Mouse (Mus musculus) cerebellum, adult 9-10 months (tissue): ENCODE results near the gene Mapk6.

Source experiments
- DNase-seq: peaks from one replicate; pipeline ENCODE4 v3.0.0; 2022

The Mapk6 gene

GRCm38 (mm10) chr9:75424358-75425150 is 14.7 kb upstream of the Mapk6 start:
- no peak for DNase-seq

GRCm38 (mm10) chr9:75423683-75424082 is 13.9 kb upstream of the Mapk6 start:
- DNase-seq = no peak

GRCm38 (mm10) chr9:75422251-75422691 is 12.5 kb upstream of the Mapk6 start:
- DNase-seq = no peak

GRCm38 (mm10) chr9:75414204-75414603 is 4.4 kb upstream of the Mapk6 start:
- no peak for DNase-seq

GRCm38 (mm10) chr9:75413206-75413605 is 3.4 kb upstream of the Mapk6 start:
- no peak for DNase-seq

- DNase-seq = peak; percentile 51
These were observed 1.8 kb upstream of the Mapk6 start for GRCm38 (mm10) chr9:75411584-75411983.

- peak; percentile 65 for DNase-seq
These were observed 1.2 kb upstream of the Mapk6 start for GRCm38 (mm10) chr9:75410868-75411487.

- DNase-seq = peak; percentile 79
These were observed 564 bp downstream of the Mapk6 start for GRCm38 (mm10) chr9:75409031-75409851.

- DNase-seq = no peak
These were observed 1.5 kb downstream of the Mapk6 start for GRCm38 (mm10) chr9:75408204-75408826.

GRCm38 (mm10) chr9:75407803-75408202 is 2.0 kb downstream of the Mapk6 start:
- no peak for DNase-seq

- no peak for DNase-seq
These were observed 3.7 kb downstream of the Mapk6 start for GRCm38 (mm10) chr9:75406121-75406520.

GRCm38 (mm10) chr9:75403520-75403919 is 6.3 kb downstream of the Mapk6 start:
- no peak for DNase-seq

- peak; percentile 5 for DNase-seq
These were observed 8.0 kb downstream of the Mapk6 start for GRCm38 (mm10) chr9:75401593-75402504.

- DNase-seq = peak; percentile 45
These were observed 9.2 kb downstream of the Mapk6 start for GRCm38 (mm10) chr9:75400639-75401038.

- peak; percentile 7 for DNase-seq
These were observed 10.7 kb downstream of the Mapk6 start for GRCm38 (mm10) chr9:75399069-75399468.

GRCm38 (mm10) chr9:75395971-75396370 is 13.8 kb downstream of the Mapk6 start:
- no peak for DNase-seq

- no peak for DNase-seq
These were observed 16.6 kb downstream of the Mapk6 start for GRCm38 (mm10) chr9:75393251-75393650.

- no peak for DNase-seq
These were observed 24.4 kb downstream of the Mapk6 start for GRCm38 (mm10) chr9:75385218-75385974.

- no peak for DNase-seq
These were observed 25.4 kb downstream of the Mapk6 start for GRCm38 (mm10) chr9:75384337-75384962.

GRCm38 (mm10) chr9:75383785-75384184 is 26.0 kb downstream of the Mapk6 start:
- no peak for DNase-seq

GRCm38 (mm10) chr9:75382825-75383224 is 27.0 kb downstream of the Mapk6 start:
- no peak for DNase-seq
